Mouse (Mus musculus) stomach, embryonic 14.5 days (tissue): Measurements from ENCODE around the gene Id2. TPM values are rescaled to one million over a fixed set of nuclear protein-coding genes. Genes with fewer than 3 reads are reported as not detected.

ENCODE experiments used
- ATAC-seq: fragments of 200-750 bp; cut with Nextera tagmentation; 2 replicates; pipeline ENCODE4 v1.8.0; 2017; ENCODE audit warnings: low read depth, moderate TSS enrichment; ENCODE audit not compliant: insufficient number of reproducible peaks, insufficient read depth, low FRiP score
- H3K27ac ChIP-seq: fragments of 300-500 bp; sonication (generic); 2 replicates; pipeline ENCODE4 v1.5.1; 2014; ENCODE audit warnings: mild to moderate bottlenecking, low read length, moderate library complexity, mixed read lengths
- H3K27me3 ChIP-seq: fragments of 300-500 bp; sonication (generic); 2 replicates; pipeline ENCODE4 v1.6.1; 2014; ENCODE audit warnings: low read length, control low read depth, mixed read lengths; ENCODE audit not compliant: control insufficient read depth, insufficient read depth
- H3K36me3 ChIP-seq: fragments of 300-500 bp; sonication (generic); 2 replicates; pipeline ENCODE4 v1.6.1; 2014; ENCODE audit warnings: mild to moderate bottlenecking, control low read depth, low read length, moderate library complexity, mixed read lengths; ENCODE audit not compliant: control insufficient read depth, insufficient read depth
- H3K4me1 ChIP-seq: fragments of 300-500 bp; sonication (generic); 2 replicates; pipeline ENCODE4 v1.6.1; 2014; ENCODE audit warnings: low read length, control low read depth, mixed read lengths; ENCODE audit not compliant: control insufficient read depth, insufficient read depth
- H3K4me2 ChIP-seq: fragments of 300-500 bp; sonication (generic); replicated peaks from 2 replicates; pipeline ENCODE4 v1.6.1; 2014; ENCODE audit warnings: low read depth, low read length, control low read depth
- H3K4me3 ChIP-seq: fragments of 300-500 bp; sonication (generic); 2 replicates; pipeline ENCODE4 v1.5.1; 2014; ENCODE audit warnings: low read depth, low read length, control low read depth
- H3K9ac ChIP-seq: fragments of 300-500 bp; sonication (generic); replicated peaks from 2 replicates; pipeline ENCODE4 v1.6.1; 2014; ENCODE audit warnings: low read depth, mild to moderate bottlenecking, control low read depth, low read length, moderate library complexity, mixed read lengths
- H3K9me3 ChIP-seq: fragments of 300-500 bp; sonication (generic); 2 replicates; pipeline ENCODE4 v1.6.1; 2016; ENCODE audit warnings: low read depth, low read length, control low read depth; ENCODE audit not compliant: control insufficient read depth
- WGBS: fragments of 180-500 bp; shearing (Covaris S2); extraction: QIAGEN DNeasy Blood & Tissue Kit; methylation state at CpG from one replicate; pipeline ENCODE4 v1.1.7; 2014; 5-methylcytosine and 5-hydroxymethylcytosine counted together
- polyA plus RNA-seq: library from polyadenylated mRNA; unstranded; fragments of >200 nt; fragmentation: Nextera tagmentation; extraction: Ambion mirVana; gene quantifications from 2 replicates; pipeline ENCODE4 v1.2.1, GENCODE M21; 2014

The Id2 gene
- polyA plus RNA-seq, 1 experiment from 2014 or later, result 441 TPM

- WGBS, result 55% methylated on average over 4 of the region's 4 CpGs
- peaks cover 21% of the 10 kb centered on the region for H3K4me1 ChIP-seq
- no peak for ATAC-seq
These were observed 30.7 kb upstream of the Id2 start for GRCm38 (mm10) chr12:25127629-25128028.

GRCm38 (mm10) chr12:25126228-25126627, 29.3 kb upstream of the Id2 start:
- no peaks in the 10 kb centered on the region for H3K36me3 ChIP-seq
- H3K4me2 ChIP-seq, result no peak overlapping the region
- no peaks in the 10 kb centered on the region for H3K27me3 ChIP-seq
- 72% methylated on average over 5 of the region's 5 CpGs for WGBS
- H3K4me3 ChIP-seq, result no peak overlapping the region
- no peak overlapping the region for H3K9ac ChIP-seq
- no peak overlapping the region for H3K27ac ChIP-seq
- H3K9me3 ChIP-seq, result no peaks in the 10 kb centered on the region
- no peak for ATAC-seq
- H3K4me1 ChIP-seq, result peaks cover 21% of the 10 kb centered on the region

More at GRCm38 (mm10) chr12:25127629-25128028, 30.7 kb upstream of the Id2 start:
- Histone ChIP-seq H3K4me2 (no peak overlapping the region), H3K36me3 (no peaks in the 10 kb centered on the region), H3K4me3 (no peak overlapping the region), H3K27ac (no peak overlapping the region), H3K9me3 (no peaks in the 10 kb centered on the region), H3K27me3 (no peaks in the 10 kb centered on the region), H3K9ac (no peak overlapping the region)

DNA sequence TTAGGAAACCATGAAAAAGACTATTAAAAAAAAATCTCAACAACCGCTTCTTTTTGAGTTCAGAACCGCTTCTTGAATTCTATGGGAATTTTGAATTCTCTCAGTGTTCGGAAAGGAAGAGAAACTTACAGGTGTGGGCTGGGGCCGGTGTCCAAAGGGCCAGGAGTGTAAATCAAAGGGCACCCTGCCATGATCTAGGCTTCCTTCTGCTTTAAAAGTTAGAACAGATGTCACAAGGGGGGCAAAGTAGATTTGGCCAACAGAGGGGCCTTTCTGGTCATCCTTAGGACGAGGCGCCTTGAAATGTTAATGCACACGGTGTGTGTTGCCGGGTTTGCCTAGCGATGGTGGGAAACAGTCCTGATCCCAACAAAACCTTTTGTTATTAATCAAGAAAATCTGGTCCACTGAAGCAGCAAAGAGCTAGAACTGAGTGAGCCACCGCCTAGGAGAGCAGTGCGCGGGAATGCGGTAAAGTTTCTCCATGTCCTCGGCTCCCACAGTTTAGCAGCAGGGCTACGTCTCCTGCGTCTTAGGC, 28.4 kb upstream of the Id2 start:
- no peak overlapping the region for H3K4me3 ChIP-seq
- ATAC-seq, result no peak
- H3K4me2 ChIP-seq, result no peak overlapping the region
- H3K9ac ChIP-seq, result no peak overlapping the region
- H3K9me3 ChIP-seq, result no peaks in the 10 kb centered on the region
- H3K27me3 ChIP-seq, result no peaks in the 10 kb centered on the region
- 58% methylated on average over 16 of the region's 16 CpGs for WGBS
- no peaks in the 10 kb centered on the region for H3K36me3 ChIP-seq
- no peak overlapping the region for H3K27ac ChIP-seq
- H3K4me1 ChIP-seq, result peaks cover 21% of the 10 kb centered on the region

- no peak for ATAC-seq
- H3K27ac ChIP-seq, result no peak overlapping the region
- H3K4me3 ChIP-seq, result no peak overlapping the region
- H3K9me3 ChIP-seq, result no peaks in the 10 kb centered on the region
- H3K9ac ChIP-seq, result no peak overlapping the region
- H3K4me2 ChIP-seq, result no peak overlapping the region
- no peaks in the 10 kb centered on the region for H3K36me3 ChIP-seq
- H3K4me1 ChIP-seq, result peaks cover 17% of the 10 kb centered on the region
- no peaks in the 10 kb centered on the region for H3K27me3 ChIP-seq
- WGBS, result 22% methylated on average over 19 of the region's 19 CpGs
These were observed 27.7 kb upstream of the Id2 start for GRCm38 (mm10) chr12:25124431-25125238.

- Histone ChIP-seq H3K9ac (no peak overlapping the region), H3K4me2 (no peak overlapping the region), H3K4me1 (peaks cover 8% of the 10 kb centered on the region; the same call in 1 of the 2 replicates), H3K9me3 (no peaks in the 10 kb centered on the region), H3K27ac (no peak overlapping the region), H3K4me3 (no peak overlapping the region), H3K27me3 (no peaks in the 10 kb centered on the region), H3K36me3 (no peaks in the 10 kb centered on the region)
- no peak for ATAC-seq
- WGBS, result 88% methylated on average over 4 of the region's 4 CpGs
These were observed 23.8 kb upstream of the Id2 start for GRCm38 (mm10) chr12:25120753-25121152.

GRCm38 (mm10) chr12:25119278-25119677, 22.3 kb upstream of the Id2 start:
- no peak overlapping the region for H3K4me3 ChIP-seq
- no peak overlapping the region for H3K9ac ChIP-seq
- 65% methylated on average over 15 of the region's 15 CpGs for WGBS
- no peak overlapping the region for H3K4me2 ChIP-seq
- H3K9me3 ChIP-seq, result no peaks in the 10 kb centered on the region
- H3K4me1 ChIP-seq, result peaks cover 1% of the 10 kb centered on the region; the same call in 1 of the 2 replicates
- H3K27me3 ChIP-seq, result no peaks in the 10 kb centered on the region
- ATAC-seq, result no peak
- H3K36me3 ChIP-seq, result no peaks in the 10 kb centered on the region
- H3K27ac ChIP-seq, result no peak overlapping the region

- Histone ChIP-seq H3K36me3 (no peaks in the 10 kb centered on the region), H3K9ac (no peak overlapping the region), H3K9me3 (no peaks in the 10 kb centered on the region), H3K4me3 (no peak overlapping the region), H3K27me3 (no peaks in the 10 kb centered on the region), H3K4me2 (no peak overlapping the region), H3K27ac (no peak overlapping the region), H3K4me1 (no peaks in the 10 kb centered on the region)
- ATAC-seq, result no peak
- WGBS, result 76% methylated on average over 4 of the region's 4 CpGs
These were observed 21.0 kb upstream of the Id2 start for GRCm38 (mm10) chr12:25117856-25118511.

DNA sequence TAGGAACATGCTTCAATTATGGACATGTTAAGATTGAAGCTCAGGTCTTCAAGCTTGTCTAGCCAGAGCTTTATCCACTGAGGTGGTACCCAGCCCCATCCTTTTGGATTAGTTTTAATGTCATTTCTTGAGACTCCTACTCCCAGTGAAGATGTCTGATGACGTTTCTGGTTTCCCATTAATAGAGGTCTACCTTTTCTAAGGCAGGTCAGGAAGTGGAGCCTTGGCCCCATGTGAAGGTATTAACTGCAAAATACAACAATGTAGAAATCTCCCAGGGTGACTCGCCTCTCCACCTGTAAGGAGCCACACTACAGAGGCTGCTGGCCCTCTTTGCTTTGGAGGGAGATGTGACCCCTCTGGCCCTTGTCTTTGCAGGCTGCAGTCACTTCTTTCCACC, 19.2 kb upstream of the Id2 start:
- no peaks in the 10 kb centered on the region for H3K4me1 ChIP-seq
- H3K27ac ChIP-seq, result no peak overlapping the region
- no peaks in the 10 kb centered on the region for H3K9me3 ChIP-seq
- H3K36me3 ChIP-seq, result no peaks in the 10 kb centered on the region
- no peak overlapping the region for H3K4me3 ChIP-seq
- H3K27me3 ChIP-seq, result no peaks in the 10 kb centered on the region
- no peak for ATAC-seq
- WGBS, result 83% methylated on average over 2 of the region's 2 CpGs
- no peak overlapping the region for H3K4me2 ChIP-seq
- H3K9ac ChIP-seq, result no peak overlapping the region
